Mouse (Mus musculus) lung, adult 2 months (tissue): ENCODE data around the gene Sox5.

Experiments
- CTCF ChIP-seq: fragments of 200-500 bp; IDR thresholded peaks from 2 replicates; pipeline ENCODE4 v1.5.1; 2011; ENCODE audit warnings: mild to moderate bottlenecking, low read length, control low read depth; ENCODE audit not compliant: insufficient read depth
- POLR2A ChIP-seq: fragments of 200-500 bp; IDR thresholded peaks from 2 replicates; pipeline ENCODE4 v1.6.1; 2011; ENCODE audit warnings: low read depth, mild to moderate bottlenecking, control low read depth, low read length, borderline replicate concordance; ENCODE audit errors: extremely low read depth

GRCm38 (mm10) chr6:144610878-144611277 is 170.9 kb downstream of the Sox5 start:
- TF ChIP-seq CTCF (no peak), POLR2A (no peak)
